Mouse (Mus musculus): ENCODE results near the gene Gins3.

DNA sequence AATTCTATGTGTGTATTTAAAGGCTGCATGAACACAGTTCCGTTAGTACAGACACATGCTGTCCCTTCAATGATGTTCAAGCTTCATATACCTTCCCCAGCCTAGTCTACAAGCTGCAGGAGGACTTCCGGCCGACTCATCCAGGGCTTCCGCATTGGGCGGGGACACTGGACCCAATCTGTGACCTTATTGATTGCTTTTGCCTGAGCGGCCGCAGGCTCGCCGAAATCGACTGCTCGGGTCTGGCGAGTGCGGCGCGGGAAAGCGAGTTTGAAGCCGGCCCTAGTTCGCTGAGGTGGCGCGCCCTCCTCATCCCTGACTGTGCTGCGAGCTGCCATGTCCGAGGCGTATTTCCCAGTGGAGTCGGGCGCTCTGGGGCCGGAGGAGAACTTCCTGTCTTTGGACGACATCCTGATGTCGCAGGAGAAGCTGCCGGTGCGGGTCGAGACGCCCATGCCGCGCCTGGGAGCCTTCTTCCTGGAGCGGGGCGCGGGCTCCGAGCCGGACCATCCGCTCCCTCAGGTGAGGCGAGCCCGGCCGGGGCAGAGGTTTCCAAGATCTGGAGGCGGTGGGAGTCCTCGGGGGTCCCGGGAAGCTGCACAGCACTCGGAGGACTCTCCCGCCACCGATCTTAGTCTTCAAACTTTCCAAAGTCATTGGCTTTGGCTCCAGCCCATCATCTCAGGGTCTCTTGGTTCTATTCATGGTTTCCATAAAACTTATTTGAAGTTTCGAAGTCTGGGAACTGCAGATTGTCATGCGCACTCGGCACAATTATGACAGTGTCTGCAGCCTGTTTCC, at the start of gene Gins3:
- TF ChIP-seq POLR2A (IDR thresholded peaks at IDR 0.05; ENCODE audit: low read depth, low read length) (no peak), CTCF (IDR thresholded peaks at IDR 0.05; ENCODE audit: extremely low read depth, insufficient read length, insufficient replicate concordance, low read depth, low read length) (no peak)

Data from small intestine, adult 2 months (tissue).